Mouse (Mus musculus) left cerebral cortex, adult 6 months (tissue): ENCODE results near the gene Xaf1. TPM values are rescaled to one million over a fixed set of nuclear protein-coding genes. Genes with fewer than 3 reads are reported as not detected.

ENCODE experiments used
- long read RNA-seq, 2 experiments: library from polyadenylated mRNA; unstranded; transcript quantifications; one replicate each; pipeline ENCODE4 v2.0.0; 2019 to 2020
- polyA plus RNA-seq: library from polyadenylated mRNA; unstranded; fragments of <200 nt; fragmentation: Nextera tagmentation; gene quantifications from 2 replicates; pipeline ENCODE4 v1.2.3, GENCODE M21; 2021

Gene Xaf1
- 18.0 and 20.5 TPM in 2 replicates for polyA plus RNA-seq
- long read RNA-seq, experiment 1, partial matches to known transcripts: 2 of 7 reads
- long read RNA-seq, experiment 1, other reads (novel, unspliced or antisense): 1 of 7 reads
- long read RNA-seq, experiment 2, partial matches to known transcripts: 2 of 17 reads
- long read RNA-seq, experiment 2, other reads (novel, unspliced or antisense): 6 of 17 reads

DNA sequence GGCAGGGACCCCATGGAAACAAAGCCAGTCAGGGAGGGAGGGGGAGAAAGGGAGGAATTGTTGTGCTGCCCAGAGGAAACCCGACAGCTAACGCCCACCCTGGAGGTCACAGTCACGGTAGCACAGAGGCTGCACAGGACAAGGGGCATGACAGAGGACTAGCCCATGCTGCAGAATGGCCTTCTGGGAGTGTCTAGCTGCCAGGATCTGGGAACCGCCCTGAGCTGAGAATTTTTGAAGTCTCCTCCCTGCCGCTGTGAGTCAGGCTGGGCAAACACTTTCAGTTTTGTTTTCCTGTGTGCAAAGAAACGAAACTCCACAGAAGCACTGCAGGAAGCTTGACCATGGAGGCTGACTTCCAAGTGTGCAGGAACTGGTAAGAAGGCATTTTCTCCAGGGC is at the start of gene Xaf1:
TSS of gene Xaf1 (plus strand) at position 296 of the 400 bp plus-strand sequence.

GRCm38 (mm10) chr11:72266960-72267560 is 34.4 kb upstream of the Xaf1 start, which contains the start of gene Slc13a5:
Slc13a5 (minus strand) TSS chr11:72267222.

GRCm38 (mm10) chr11:72314151-72314895 is 12.9 kb downstream of the Xaf1 start, which contains the start of gene Fbxo39:
Fbxo39 (plus strand) TSS chr11:72314444.

GRCm38 (mm10) chr11:72362347-72362741 is 60.9 kb downstream of the Xaf1 start, which contains the start of gene Tekt1:
Tekt1 (minus strand) TSS chr11:72362442.

Other genes starting within 250 kb of the Xaf1 start
- 7.3 and 12.1 TPM in 2 replicates for gene Pitpnm3, start 165.9 kb upstream of the Xaf1 start, polyA plus RNA-seq
- gene Gm43951, start 94.8 kb upstream of the Xaf1 start, polyA plus RNA-seq: 0.13 and 0.23 TPM in 2 replicates
- 4.5 and 5.0 TPM in 2 replicates for gene 4933427D14Rik, start 94.2 kb upstream of the Xaf1 start, polyA plus RNA-seq
- 137 and 139 TPM in 2 replicates for gene Txndc17, start 94.1 kb upstream of the Xaf1 start, polyA plus RNA-seq
- gene Med31, start 86.0 kb upstream of the Xaf1 start, polyA plus RNA-seq: 34.7 and 40.8 TPM in 2 replicates
- gene Slc13a5, start 34.4 kb upstream of the Xaf1 start, polyA plus RNA-seq: 9.4 and 15.0 TPM in 2 replicates
- not detected in 2 replicates for gene Fbxo39, start 12.8 kb downstream of the Xaf1 start, polyA plus RNA-seq
- gene Tekt1, start 60.8 kb downstream of the Xaf1 start, polyA plus RNA-seq: 2.5 and 2.9 TPM in 2 replicates
- gene Smtnl2, start 110.1 kb downstream of the Xaf1 start, polyA plus RNA-seq: 0.60 TPM in 2 replicates
- 0.15 and 0.20 TPM in 2 replicates for gene Ggt6, start 133.9 kb downstream of the Xaf1 start, polyA plus RNA-seq
- 6.7 and 10.9 TPM in 2 replicates for gene Mybbp1a, start 139.7 kb downstream of the Xaf1 start, polyA plus RNA-seq
- gene Spns2, start 188.3 kb downstream of the Xaf1 start, polyA plus RNA-seq: 4.2 and 4.6 TPM in 2 replicates
- 0.30 and 0.37 TPM in 2 replicates for gene Spns3, start 248.9 kb downstream of the Xaf1 start, polyA plus RNA-seq